Mouse (Mus musculus): ENCODE results near the gene Nbdy. TPM values are rescaled to one million over a fixed set of nuclear protein-coding genes. Genes with fewer than 3 reads are reported as not detected.

Nbdy gene
- polyA plus RNA-seq, 1 experiment = 77.9 TPM

- H3K4me1 ChIP-seq (ENCODE audit: control insufficient read depth, insufficient read depth, low read length) = no peaks in the 10 kb centered on the region
- no peak overlapping the region for H3K4me3 ChIP-seq (ENCODE audit: insufficient read depth, low read length)
- TF ChIP-seq POLR2A (IDR thresholded peaks at IDR 0.05; ENCODE audit: extremely low read depth, insufficient read depth, low read length) (no peak), CTCF (IDR thresholded peaks at IDR 0.05; ENCODE audit: extremely low read depth, insufficient read depth, low read length) (no peak)
- H3K27ac ChIP-seq (ENCODE audit: insufficient read depth, low read length) = no peak overlapping the region
These were observed 25.8 kb downstream of the Nbdy start for GRCm38 (mm10) chrX:153749230-153749629.

Other genes with a start within 250 kb of the Nbdy start
- gene Ubqln2, start 225.4 kb upstream of the Nbdy start, polyA plus RNA-seq (2012; rRNA removed) = 122 and 124 TPM in 2 replicates
- not detected in 2 replicates for gene Cypt3, start 165.0 kb upstream of the Nbdy start, polyA plus RNA-seq (2012; rRNA removed)
- gene Kctd12b, start 27.2 kb upstream of the Nbdy start, polyA plus RNA-seq (2012; rRNA removed) = 2.4 TPM in 2 replicates
- gene Spin2c, start 108.6 kb downstream of the Nbdy start, polyA plus RNA-seq (2012; rRNA removed) = 7.7 and 10.2 TPM in 2 replicates